Mouse (Mus musculus) stomach, postnatal 0 days (tissue): ENCODE data around the gene 1700001C02Rik. TPM values are rescaled to one million over a fixed set of nuclear protein-coding genes. Genes with fewer than 3 reads are reported as not detected.

ENCODE experiments used
- ATAC-seq: fragments of 200-750 bp; cut with Nextera tagmentation; 2 replicates; pipeline ENCODE4 v1.8.0; 2017; ENCODE audit not compliant: low FRiP score, low TSS enrichment
- DNase-seq: peaks from one replicate; pipeline ENCODE4 v3.0.0-alpha.2; 2016; ENCODE audit warnings: low spot score
- H3K27ac ChIP-seq: fragments of 300-500 bp; sonication (generic); replicated peaks from 2 replicates; pipeline ENCODE4 v1.5.1; 2014; ENCODE audit warnings: mild to moderate bottlenecking, control low read depth
- H3K27me3 ChIP-seq: fragments of 300-500 bp; sonication (generic); 2 replicates; pipeline ENCODE4 v1.6.1; 2014; ENCODE audit warnings: low read length; ENCODE audit not compliant: control insufficient read depth, insufficient read depth
- H3K36me3 ChIP-seq: fragments of 300-500 bp; sonication (generic); 2 replicates; pipeline ENCODE4 v1.6.1; 2014; ENCODE audit warnings: low read length, mixed read lengths; ENCODE audit not compliant: control insufficient read depth, insufficient read depth
- H3K4me1 ChIP-seq: fragments of 300-500 bp; sonication (generic); replicated peaks from 2 replicates; pipeline ENCODE4 v1.6.1; 2014; ENCODE audit warnings: antibody characterized with exemption; ENCODE audit not compliant: control insufficient read depth, insufficient read depth
- H3K4me2 ChIP-seq: fragments of 300-500 bp; sonication (generic); replicated peaks from 2 replicates; pipeline ENCODE4 v1.6.1; 2014; ENCODE audit warnings: low read depth, mild to moderate bottlenecking, control low read depth, moderate library complexity
- H3K4me3 ChIP-seq: fragments of 300-500 bp; sonication (generic); 2 replicates; pipeline ENCODE4 v1.5.1; 2014; ENCODE audit warnings: low read depth, low read length, control low read depth
- H3K9ac ChIP-seq: fragments of 300-500 bp; sonication (generic); 2 replicates; pipeline ENCODE4 v1.6.1; 2014; ENCODE audit warnings: mild to moderate bottlenecking, low read length, control low read depth, mixed read lengths
- H3K9me3 ChIP-seq: fragments of 300-500 bp; sonication (generic); 2 replicates; pipeline ENCODE4 v1.6.1; 2016; ENCODE audit warnings: low read length; ENCODE audit not compliant: control insufficient read depth
- CTCF ChIP-seq: IDR thresholded peaks from 2 replicates; pipeline ENCODE4 v1.5.1; 2016; ENCODE audit warnings: antibody characterized with exemption, low read depth, mild to moderate bottlenecking, moderate library complexity
- EP300 ChIP-seq: optimal IDR thresholded peaks from 2 replicates; pipeline ENCODE3; 2016; ENCODE audit warnings: antibody characterized with exemption
- WGBS: fragments of 180-500 bp; shearing (Covaris S2); extraction: QIAGEN DNeasy Blood & Tissue Kit; methylation state at CpG from one replicate; pipeline ENCODE4 v1.1.7; 2014; 5-methylcytosine and 5-hydroxymethylcytosine counted together
- polyA plus RNA-seq: library from polyadenylated mRNA; unstranded; fragments of >200 nt; fragmentation: Nextera tagmentation; extraction: Ambion mirVana; gene quantifications from 2 replicates; pipeline ENCODE4 v1.2.1, GENCODE M21; 2015

The 1700001C02Rik gene
- polyA plus RNA-seq, 1 experiment from 2014 or later = not detected

- H3K4me3 ChIP-seq = no peak overlapping the region
- no peaks in the 10 kb centered on the region for H3K9me3 ChIP-seq
- no peak for ATAC-seq
- H3K36me3 ChIP-seq = no peaks in the 10 kb centered on the region
- no peak for DNase-seq
- no peaks in the 10 kb centered on the region for H3K27me3 ChIP-seq
- no peak overlapping the region for H3K27ac ChIP-seq
- WGBS = 81% methylated on average over 8 of the region's 8 CpGs
- no peak overlapping the region for H3K4me2 ChIP-seq
- no peaks in the 10 kb centered on the region for H3K4me1 ChIP-seq
- no peak for TF ChIP-seq CTCF
- no peak for TF ChIP-seq EP300
- H3K9ac ChIP-seq = no peak overlapping the region
Measured at GRCm38 (mm10) chr5:30440308-30440906, 25.4 kb upstream of the 1700001C02Rik start.

- Histone ChIP-seq H3K9me3 (no peaks in the 10 kb centered on the region), H3K4me2 (no peak overlapping the region), H3K9ac (no peak overlapping the region), H3K36me3 (no peaks in the 10 kb centered on the region), H3K4me3 (no peak overlapping the region), H3K4me1 (no peaks in the 10 kb centered on the region), H3K27me3 (no peaks in the 10 kb centered on the region), H3K27ac (no peak overlapping the region)
- peak; percentile 41 for DNase-seq
- 68% methylated on average over 5 of the region's 5 CpGs for WGBS
- no peak for ATAC-seq
- no peak for TF ChIP-seq EP300
- TF ChIP-seq CTCF = peak; percentile 71
Measured at GRCm38 (mm10) chr5:30442196-30442595, 23.7 kb upstream of the 1700001C02Rik start.

- H3K27me3 ChIP-seq = no peaks in the 10 kb centered on the region
- no peak overlapping the region for H3K9ac ChIP-seq
- DNase-seq (no peak), ATAC-seq (no peak)
- TF ChIP-seq EP300 (no peak), CTCF (no peak)
- WGBS = 77% methylated on average over 13 of the region's 13 CpGs
- H3K27ac ChIP-seq = no peak overlapping the region
- no peak overlapping the region for H3K4me3 ChIP-seq
- no peaks in the 10 kb centered on the region for H3K4me1 ChIP-seq
- H3K36me3 ChIP-seq = no peaks in the 10 kb centered on the region
- no peak overlapping the region for H3K4me2 ChIP-seq
- H3K9me3 ChIP-seq = no peaks in the 10 kb centered on the region
Measured at GRCm38 (mm10) chr5:30444327-30444895, 21.4 kb upstream of the 1700001C02Rik start.

DNA sequence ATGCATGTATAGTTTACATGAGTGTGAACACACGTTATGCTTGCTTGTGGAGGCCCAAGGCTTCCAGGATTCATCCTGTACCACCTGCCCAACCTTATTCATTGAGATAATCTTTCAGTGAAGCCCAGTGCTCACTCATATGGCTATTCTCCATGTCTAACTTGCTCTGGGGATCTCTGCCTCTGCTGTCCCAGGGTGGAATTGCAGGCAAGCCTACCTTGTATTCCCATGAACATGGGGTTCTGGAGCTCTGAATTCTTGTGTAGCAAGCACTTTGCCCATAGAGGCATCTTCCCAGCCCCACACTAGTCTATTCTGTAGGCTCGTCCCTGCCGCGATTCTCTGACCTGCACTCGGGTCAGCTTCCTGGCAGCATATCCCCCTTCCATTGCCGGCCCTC is 9.8 kb upstream of the 1700001C02Rik start:
- no peak for ATAC-seq
- 59% methylated on average over 6 of the region's 6 CpGs for WGBS
- no peaks in the 10 kb centered on the region for H3K27me3 ChIP-seq
- no peaks in the 10 kb centered on the region for H3K9me3 ChIP-seq
- peak; percentile 46 for DNase-seq
- H3K27ac ChIP-seq = no peak overlapping the region
- H3K9ac ChIP-seq = no peak overlapping the region
- no peak overlapping the region for H3K4me2 ChIP-seq
- no peak overlapping the region for H3K4me3 ChIP-seq
- H3K4me1 ChIP-seq = no peaks in the 10 kb centered on the region
- TF ChIP-seq CTCF = peak; percentile 65
- no peak for TF ChIP-seq EP300
- no peaks in the 10 kb centered on the region for H3K36me3 ChIP-seq

- DNase-seq = no peak
- WGBS = 36% methylated on average over 4 of the region's 4 CpGs
- TF ChIP-seq EP300 (no peak), CTCF (peak; percentile 58)
Measured at GRCm38 (mm10) chr5:30460155-30460554, 5.7 kb upstream of the 1700001C02Rik start.

DNA sequence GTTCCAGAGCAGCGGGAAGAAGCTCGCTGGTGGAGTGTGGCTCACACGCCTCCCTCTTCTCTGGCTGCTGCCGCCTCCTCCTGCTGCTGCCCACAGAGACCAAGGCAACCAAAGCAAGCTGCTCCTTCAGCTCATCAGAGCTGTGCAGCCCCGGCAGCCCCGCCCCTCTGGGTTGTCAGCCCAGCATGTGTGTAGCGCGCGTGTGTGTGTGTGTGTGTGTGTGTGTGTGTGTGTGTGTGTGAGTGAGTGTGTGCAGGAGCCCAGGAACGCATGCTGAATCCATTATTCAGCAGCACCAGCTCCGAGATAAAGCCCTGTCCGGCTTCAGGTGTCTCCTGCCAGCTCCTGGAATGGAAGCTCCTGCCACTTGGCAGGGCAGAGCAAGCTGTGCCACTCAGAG is 4.0 kb upstream of the 1700001C02Rik start, which contains the start of gene Otof:
Gene Otof (minus strand): TSS at position 112 of the 400 bp plus-strand sequence.
- 14% methylated on average over 10 of the region's 12 CpGs for WGBS

More at GRCm38 (mm10) chr5:30460155-30460554, 5.7 kb upstream of the 1700001C02Rik start:
- Histone ChIP-seq H3K4me3 (no peak overlapping the region), H3K36me3 (no peaks in the 10 kb centered on the region), H3K9me3 (no peaks in the 10 kb centered on the region), H3K4me2 (no peak overlapping the region), H3K9ac (no peak overlapping the region), H3K27ac (no peak overlapping the region), H3K4me1 (no peaks in the 10 kb centered on the region), H3K27me3 (no peaks in the 10 kb centered on the region)
- no peak for ATAC-seq

More for the DNA sequence above, 4.0 kb upstream of the 1700001C02Rik start, which contains the start of gene Otof:
- no peak within 1 kb of the TSS for H3K4me3 ChIP-seq
- no peak within 1 kb of the TSS for H3K27ac ChIP-seq
- no peaks in the 10 kb centered on the region for H3K9me3 ChIP-seq
- no peaks in the 10 kb centered on the region for H3K36me3 ChIP-seq
- DNase-seq (peak; percentile 64), ATAC-seq (peak; percentile 69; the same call in 1 of the 2 replicates)
- no peak within 1 kb of the TSS for H3K4me2 ChIP-seq
- no peaks in the 10 kb centered on the region for H3K27me3 ChIP-seq
- TF ChIP-seq CTCF (no peak), EP300 (no peak)
- H3K9ac ChIP-seq = no peak within 1 kb of the TSS
- H3K4me1 ChIP-seq = no peaks in the 10 kb centered on the region
